Mouse (Mus musculus): Measurements from ENCODE around the gene Tmco1. TPM values are rescaled to one million over a fixed set of nuclear protein-coding genes. Genes with fewer than 3 reads are reported as not detected.

The Tmco1 gene
- polyA plus RNA-seq, 1 experiment from 2014 or later = 91.5 TPM

DNA sequence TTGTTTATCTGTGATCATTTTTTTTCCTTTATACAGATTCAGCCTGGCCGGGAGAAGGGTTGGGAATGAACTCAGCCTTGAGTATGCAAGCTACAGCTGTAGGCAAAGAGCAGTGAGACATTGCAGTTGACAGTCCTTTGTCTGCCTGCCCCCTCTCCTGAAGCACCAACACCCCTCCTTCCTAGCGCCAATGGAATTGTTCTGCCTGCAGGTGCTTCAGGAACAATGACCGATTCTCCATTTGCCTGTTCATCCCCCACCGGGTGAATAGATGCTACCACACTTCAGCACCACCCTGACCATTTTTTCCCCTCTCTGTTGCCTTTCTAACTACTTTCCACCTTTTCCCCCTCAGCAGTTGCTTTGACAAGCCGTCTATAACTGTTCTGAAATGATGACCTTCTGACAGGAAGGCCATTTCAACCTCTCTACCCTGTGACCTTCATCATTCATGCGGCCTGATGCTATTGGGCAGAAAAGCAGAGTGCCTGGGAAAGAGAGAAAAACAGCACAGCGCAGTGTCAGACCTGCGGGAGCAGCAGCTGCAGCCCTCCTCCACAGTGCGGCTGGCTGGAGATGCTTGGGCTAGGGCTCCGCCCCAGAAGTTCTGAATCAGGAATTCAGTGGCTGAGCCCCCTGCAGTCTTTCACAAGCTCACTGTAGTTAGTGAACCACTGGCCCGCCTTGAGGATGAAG is 18.5 kb upstream of the Tmco1 start:
- Histone ChIP-seq H3K4me2 (no peak overlapping the region; the same call in 1 of the 2 replicates), H3K36me3 (ENCODE audit: insufficient read depth) (no peaks in the 10 kb centered on the region), H3K27me3 (ENCODE audit: insufficient read depth, low read length) (no peaks in the 10 kb centered on the region; the same call in 1 of the 2 replicates), H3K4me1 (ENCODE audit: insufficient read depth) (peaks cover 5% of the 10 kb centered on the region; the same call in 1 of the 2 replicates), H3K9me3 (ENCODE audit: low read depth, low read length) (no peaks in the 10 kb centered on the region), H3K27ac (ENCODE audit: low read depth) (no peak overlapping the region), H3K9ac (no peak overlapping the region), H3K4me3 (ENCODE audit: low read depth, low read length) (no peak overlapping the region)
- WGBS = 6% methylated on average over 11 of the region's 11 CpGs
- DNase-seq (peak; percentile 68), ATAC-seq (ENCODE audit: insufficient read depth) (0 out of 2 replicates have a peak, but pooled peaks have one; percentile 11)
- no peak for TF ChIP-seq CTCF (IDR thresholded peaks at IDR 0.05; ENCODE audit: low read depth)

DNA sequence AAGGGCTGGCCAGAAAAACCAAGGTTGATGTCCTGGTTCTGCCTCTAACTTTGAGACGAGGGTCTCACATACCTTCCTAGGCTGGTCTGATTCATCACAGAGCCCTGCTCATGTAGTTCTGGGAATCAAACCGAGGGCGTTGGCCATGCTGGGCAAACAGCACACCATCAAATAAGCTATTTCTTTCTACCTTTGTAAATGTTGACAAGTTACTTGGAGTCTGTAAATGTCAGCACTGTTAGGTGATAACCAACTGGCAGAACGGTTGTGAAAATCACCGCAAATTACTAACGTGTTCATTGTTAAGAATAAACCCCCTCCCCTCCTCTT is 17.9 kb upstream of the Tmco1 start:
- Histone ChIP-seq H3K9me3 (ENCODE audit: low read depth, low read length) (no peaks in the 10 kb centered on the region), H3K4me3 (ENCODE audit: low read depth, low read length) (no peak overlapping the region), H3K4me2 (no peak overlapping the region; the same call in 1 of the 2 replicates), H3K4me1 (ENCODE audit: insufficient read depth) (peaks cover 5% of the 10 kb centered on the region; the same call in 1 of the 2 replicates), H3K27ac (ENCODE audit: low read depth) (no peak overlapping the region), H3K9ac (no peak overlapping the region), H3K27me3 (ENCODE audit: insufficient read depth, low read length) (no peaks in the 10 kb centered on the region; the same call in 1 of the 2 replicates), H3K36me3 (ENCODE audit: insufficient read depth) (no peaks in the 10 kb centered on the region)
- no peak for ATAC-seq (ENCODE audit: insufficient read depth)
- 28% methylated on average over 6 of the region's 6 CpGs for WGBS
- TF ChIP-seq CTCF (IDR thresholded peaks at IDR 0.05; ENCODE audit: low read depth) = no peak
- no peak for DNase-seq

DNA sequence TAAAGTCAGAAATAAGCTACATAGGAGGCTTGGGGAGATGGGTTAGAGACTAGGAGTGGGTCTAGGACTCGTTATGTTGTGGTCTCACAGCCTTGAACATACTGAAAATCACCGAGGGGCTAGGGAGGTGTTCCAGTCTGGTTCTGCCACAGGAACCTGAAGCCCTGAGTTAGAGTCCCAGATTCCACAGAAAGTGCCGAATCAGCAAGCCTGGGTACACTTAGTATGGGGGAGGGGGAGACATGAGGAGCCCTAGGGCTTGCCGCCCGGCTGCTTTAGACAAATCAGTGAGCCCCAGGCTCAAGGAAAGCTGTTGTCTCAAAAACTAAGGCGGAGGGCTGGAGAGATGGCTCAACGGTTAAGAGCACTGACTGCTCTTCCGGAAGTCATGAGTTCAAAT is 16.6 kb upstream of the Tmco1 start:
- Histone ChIP-seq H3K4me3 (ENCODE audit: low read depth, low read length) (no peak overlapping the region), H3K4me2 (no peak overlapping the region), H3K27ac (ENCODE audit: low read depth) (no peak overlapping the region), H3K4me1 (ENCODE audit: insufficient read depth) (peaks cover 5% of the 10 kb centered on the region; the same call in 1 of the 2 replicates), H3K27me3 (ENCODE audit: insufficient read depth, low read length) (no peaks in the 10 kb centered on the region; the same call in 1 of the 2 replicates), H3K9me3 (ENCODE audit: low read depth, low read length) (no peaks in the 10 kb centered on the region), H3K9ac (no peak overlapping the region), H3K36me3 (ENCODE audit: insufficient read depth) (no peaks in the 10 kb centered on the region)
- DNase-seq (no peak), ATAC-seq (ENCODE audit: insufficient read depth) (no peak)
- WGBS = 72% methylated on average over 8 of the region's 8 CpGs
- TF ChIP-seq CTCF (IDR thresholded peaks at IDR 0.05; ENCODE audit: low read depth) = no peak

DNA sequence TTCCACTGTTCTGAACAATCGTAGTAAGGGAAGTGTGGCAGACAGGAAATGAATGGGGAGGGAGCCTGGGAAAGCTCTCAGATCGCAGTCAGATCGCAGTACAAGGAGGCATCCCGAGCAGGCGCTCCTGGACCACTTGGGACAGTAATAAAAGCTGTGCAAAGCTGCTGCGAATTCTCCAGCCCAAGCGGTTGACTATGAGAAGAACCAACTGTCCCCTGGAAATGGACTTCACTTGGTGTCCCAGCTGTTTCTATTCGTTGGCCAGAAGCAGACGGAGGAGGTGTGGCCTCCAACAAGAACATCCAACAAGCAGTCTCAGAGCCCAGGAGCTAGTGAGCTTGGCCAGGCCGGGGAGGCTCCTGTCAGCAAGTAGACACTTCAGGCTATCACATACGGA is 15.7 kb upstream of the Tmco1 start:
- DNase-seq = peak; percentile 90
- Histone ChIP-seq H3K9me3 (ENCODE audit: low read depth, low read length) (no peaks in the 10 kb centered on the region), H3K27me3 (ENCODE audit: insufficient read depth, low read length) (no peaks in the 10 kb centered on the region; the same call in 1 of the 2 replicates), H3K4me2 (peak overlapping the region; percentile 27; the same call in 1 of the 2 replicates), H3K4me1 (ENCODE audit: insufficient read depth) (peaks cover 5% of the 10 kb centered on the region; the same call in 1 of the 2 replicates), H3K9ac (no peak overlapping the region), H3K4me3 (ENCODE audit: low read depth, low read length) (no peak overlapping the region), H3K36me3 (ENCODE audit: insufficient read depth) (no peaks in the 10 kb centered on the region), H3K27ac (ENCODE audit: low read depth) (peak overlapping the region; percentile 50; the same call in 1 of the 2 replicates)
- ATAC-seq (ENCODE audit: insufficient read depth) = peak; percentile 88
- TF ChIP-seq CTCF (IDR thresholded peaks at IDR 0.05; ENCODE audit: low read depth) = 0 out of 2 replicates have a peak, but pooled peaks have one; percentile 5
- 13% methylated on average over 11 of the region's 11 CpGs for WGBS

DNA sequence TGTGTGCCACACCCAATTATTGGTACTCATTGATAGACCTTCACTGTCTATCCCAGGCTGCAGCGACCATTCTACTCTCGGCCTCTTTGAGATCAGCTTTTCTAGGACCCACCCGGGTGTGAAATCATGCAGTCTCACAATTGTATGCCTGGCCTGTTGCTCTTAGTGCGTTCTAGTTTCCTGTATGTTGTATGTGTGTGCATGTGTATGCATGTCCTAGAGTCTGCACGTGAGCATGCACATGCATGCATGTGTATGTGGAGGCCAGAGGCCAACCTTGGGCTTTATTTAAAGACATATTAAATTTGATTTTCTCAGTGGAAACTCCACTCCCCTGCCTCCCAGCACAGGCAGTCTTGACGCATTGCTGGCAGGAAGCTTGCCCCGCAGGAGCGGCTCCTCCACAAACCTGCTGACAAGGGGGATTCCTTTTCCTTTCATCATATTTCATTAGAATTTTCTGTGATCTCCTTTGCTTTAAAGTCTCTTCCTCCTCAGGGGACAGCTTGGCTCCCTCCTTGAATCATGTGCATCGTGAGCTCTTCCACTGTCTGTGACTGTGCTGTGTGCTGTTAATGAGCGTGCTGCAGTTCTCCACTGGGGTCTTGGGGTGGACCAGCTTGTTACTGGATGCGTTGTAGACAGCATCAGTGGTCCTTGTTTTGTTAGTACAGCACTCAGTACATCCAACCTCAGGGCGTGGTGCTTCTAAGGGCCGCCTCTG is 12.3 kb upstream of the Tmco1 start:
- Histone ChIP-seq H3K9ac (no peak overlapping the region), H3K27me3 (ENCODE audit: insufficient read depth, low read length) (no peaks in the 10 kb centered on the region), H3K4me2 (no peak overlapping the region), H3K36me3 (ENCODE audit: insufficient read depth) (no peaks in the 10 kb centered on the region), H3K4me1 (ENCODE audit: insufficient read depth) (no peaks in the 10 kb centered on the region), H3K9me3 (ENCODE audit: low read depth, low read length) (no peaks in the 10 kb centered on the region), H3K27ac (ENCODE audit: low read depth) (no peak overlapping the region), H3K4me3 (ENCODE audit: low read depth, low read length) (no peak overlapping the region)
- ATAC-seq (ENCODE audit: insufficient read depth) = no peak
- no peak for DNase-seq
- no peak for TF ChIP-seq CTCF (IDR thresholded peaks at IDR 0.05; ENCODE audit: low read depth)
- WGBS = 57% methylated on average over 13 of the region's 13 CpGs

DNA sequence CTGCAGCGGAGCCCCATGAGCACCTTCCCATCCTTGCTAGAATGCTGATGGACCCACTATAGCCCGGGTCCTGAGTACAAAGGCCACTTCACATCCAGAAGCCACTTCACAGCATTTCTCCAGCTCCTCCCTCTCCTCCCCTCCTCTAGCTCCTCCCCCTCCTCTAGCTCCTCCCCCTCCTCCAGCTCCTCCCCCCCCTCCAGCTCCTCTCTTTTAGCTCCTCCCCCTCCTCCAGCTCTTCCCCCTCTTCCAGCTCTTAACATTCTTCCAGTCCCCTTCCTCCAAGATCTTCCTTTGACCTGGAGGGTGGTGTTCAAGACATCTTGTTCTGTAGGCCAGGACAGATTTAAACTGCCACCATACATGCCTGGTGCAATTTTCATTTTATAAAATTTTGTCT is 8.1 kb upstream of the Tmco1 start:
- no peak overlapping the region for H3K9ac ChIP-seq
- DNase-seq = no peak
- no peaks in the 10 kb centered on the region for H3K4me1 ChIP-seq (ENCODE audit: insufficient read depth)
- H3K27ac ChIP-seq (ENCODE audit: low read depth) = no peak overlapping the region
- no peak overlapping the region for H3K4me2 ChIP-seq
- no peaks in the 10 kb centered on the region for H3K27me3 ChIP-seq (ENCODE audit: insufficient read depth, low read length)
- 75% methylated on average over 2 of the region's 2 CpGs for WGBS
- no peaks in the 10 kb centered on the region for H3K9me3 ChIP-seq (ENCODE audit: low read depth, low read length)
- no peak for ATAC-seq (ENCODE audit: insufficient read depth)
- H3K4me3 ChIP-seq (ENCODE audit: low read depth, low read length) = no peak overlapping the region
- no peaks in the 10 kb centered on the region for H3K36me3 ChIP-seq (ENCODE audit: insufficient read depth)
- TF ChIP-seq CTCF (IDR thresholded peaks at IDR 0.05; ENCODE audit: low read depth) = no peak

DNA sequence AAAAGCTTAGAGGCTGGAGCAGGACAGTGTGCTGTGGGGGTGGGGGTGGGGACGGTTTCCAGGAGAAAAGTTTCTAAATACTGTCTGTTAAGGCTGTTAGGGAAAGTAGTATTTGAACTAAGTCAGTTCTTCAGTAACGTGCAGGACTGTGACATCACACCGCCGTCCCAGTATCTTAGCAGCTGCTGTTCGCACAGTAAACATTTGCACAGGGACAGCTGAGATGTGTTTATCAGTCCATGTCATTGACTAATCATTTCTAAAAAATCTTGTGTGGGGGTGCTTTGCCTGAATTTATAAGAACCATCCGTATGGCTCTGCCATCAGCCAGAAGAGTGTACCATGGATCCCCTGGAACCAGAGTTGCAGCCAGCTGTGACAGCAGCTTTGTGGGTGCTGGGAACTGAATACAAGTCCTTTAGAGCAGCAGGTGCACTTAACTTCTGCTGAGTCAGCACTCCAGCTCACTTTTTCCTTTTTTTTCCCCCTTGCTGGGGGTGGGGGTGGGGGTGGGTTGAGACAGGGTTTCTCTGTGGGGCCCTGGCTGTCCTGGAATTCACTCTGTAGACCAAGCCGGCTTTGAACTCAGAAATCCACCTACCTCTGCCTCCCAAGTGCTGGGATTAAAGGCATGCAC is 2.6 kb upstream of the Tmco1 start:
- no peak overlapping the region for H3K9ac ChIP-seq
- WGBS = 22% methylated on average over 7 of the region's 7 CpGs
- no peak overlapping the region for H3K27ac ChIP-seq (ENCODE audit: low read depth)
- H3K4me2 ChIP-seq = no peak overlapping the region
- H3K27me3 ChIP-seq (ENCODE audit: insufficient read depth, low read length) = no peaks in the 10 kb centered on the region
- H3K4me3 ChIP-seq (ENCODE audit: low read depth, low read length) = no peak overlapping the region
- 0 out of 2 replicates have a peak, but pooled peaks cover 3% of the 10 kb centered on the region for H3K36me3 ChIP-seq (ENCODE audit: insufficient read depth)
- ATAC-seq (ENCODE audit: insufficient read depth) (no peak), DNase-seq (peak; percentile 51)
- peaks cover 5% of the 10 kb centered on the region; the same call in 1 of the 2 replicates for H3K4me1 ChIP-seq (ENCODE audit: insufficient read depth)
- H3K9me3 ChIP-seq (ENCODE audit: low read depth, low read length) = no peaks in the 10 kb centered on the region
- TF ChIP-seq CTCF (IDR thresholded peaks at IDR 0.05; ENCODE audit: low read depth) = no peak

Measured in lung, embryonic 14.5 days (tissue).